Mouse (Mus musculus) MEL (cell line): ENCODE results near the gene Nrp1. TPM values are rescaled to one million over a fixed set of nuclear protein-coding genes. Genes with fewer than 3 reads are reported as not detected.

Source experiments
- DNase-seq: peaks from one replicate; pipeline ENCODE4 v3.0.0; 2011; ENCODE audit warnings: low read depth, low spot score
- H3K27ac ChIP-seq: 2 replicates; pipeline ENCODE4 v1.5.1; 2012; ENCODE audit warnings: low read depth, mild to moderate bottlenecking, control low read depth, low read length, moderate library complexity; ENCODE audit not compliant: control insufficient read depth
- H3K27me3 ChIP-seq, 2 experiments: fragments of 150-350 bp in 1 of 2; sonication (generic) in 1 of 2; 2 replicates each; pipeline ENCODE4 v1.6.1; 2012; ENCODE audit warnings: low read length in 2 of 2, mild to moderate bottlenecking in 2 of 2, improper control_type of control experiment in 1 of 2, moderate library complexity in 1 of 2; ENCODE audit not compliant: insufficient read depth in 2 of 2, control insufficient read depth in 1 of 2
- H3K36me3 ChIP-seq, 2 experiments: 2 replicates each; pipeline ENCODE4 v1.6.1; 2012 to 2014; ENCODE audit warnings: low read length in 2 of 2, improper control_type of control experiment in 1 of 2, inconsistent platforms in 1 of 2, mild to moderate bottlenecking in 1 of 2; ENCODE audit not compliant: insufficient read depth in 2 of 2, control insufficient read depth in 1 of 2
- H3K4me1 ChIP-seq, 2 experiments: fragments of 150-350 bp in 1 of 2; sonication (generic) in 1 of 2; 2 replicates each; pipeline ENCODE4 v1.6.1; 2012; ENCODE audit warnings: low read length in 2 of 2, improper control_type of control experiment in 1 of 2, mild to moderate bottlenecking in 1 of 2; ENCODE audit not compliant: insufficient read depth in 2 of 2, control insufficient read depth in 1 of 2
- H3K4me3 ChIP-seq, 2 experiments: fragments of 150-350 bp in 1 of 2; sonication (generic) in 1 of 2; 2 replicates each; pipeline ENCODE4 v1.5.1; 2012; ENCODE audit warnings: low read depth in 2 of 2, low read length in 2 of 2, mild to moderate bottlenecking in 2 of 2, moderate library complexity in 2 of 2, control low read depth in 1 of 2, improper control_type of control experiment in 1 of 2; ENCODE audit not compliant: control insufficient read depth in 1 of 2, insufficient read depth in 1 of 2
- H3K79me2 ChIP-seq: 2 replicates; pipeline ENCODE4 v1.6.1; 2012; ENCODE audit warnings: mild to moderate bottlenecking, low read length, moderate library complexity; ENCODE audit not compliant: control insufficient read depth, poor library complexity, insufficient read depth
- H3K9ac ChIP-seq: 2 replicates; pipeline ENCODE4 v1.6.1; 2012; ENCODE audit warnings: low read depth, mild to moderate bottlenecking, control low read depth, low read length, moderate library complexity; ENCODE audit not compliant: control insufficient read depth, poor library complexity, severe bottlenecking
- H3K9me3 ChIP-seq: fragments of 150-350 bp; sonication (generic); replicated peaks from 2 replicates; pipeline ENCODE4 v1.6.1; 2012; ENCODE audit warnings: mild to moderate bottlenecking, low read length, improper control_type of control experiment, moderate library complexity; ENCODE audit not compliant: insufficient read depth
- CHD1 ChIP-seq: IDR thresholded peaks from 2 replicates; pipeline ENCODE4 v1.6.1; 2012; ENCODE audit warnings: low read depth, mild to moderate bottlenecking, inconsistent platforms, low read length, improper control_type of control experiment
- CTCF ChIP-seq, 3 experiments: IDR thresholded peaks in 2 of 3; conservative IDR thresholded peaks in 1 of 3; 2 replicates each; pipeline ENCODE4 v1.5.1; 2011 to 2012; ENCODE audit warnings: low read length in 3 of 3, low read depth in 2 of 3, mild to moderate bottlenecking in 2 of 3, improper control_type of control experiment in 1 of 3, inconsistent platforms in 1 of 3, mixed read lengths in 1 of 3, moderate library complexity in 1 of 3; ENCODE audit not compliant: control insufficient read depth in 1 of 3, insufficient read depth in 1 of 3, poor library complexity in 1 of 3, severe bottlenecking in 1 of 3
- E2F4 ChIP-seq: IDR thresholded peaks from 2 replicates; pipeline ENCODE4 v1.6.1; 2011; ENCODE audit warnings: low read depth, low read length, improper control_type of control experiment, borderline replicate concordance
- ELF1 ChIP-seq: IDR thresholded peaks from 2 replicates; pipeline ENCODE4 v1.6.1; 2014; ENCODE audit warnings: low read depth, mild to moderate bottlenecking, inconsistent platforms, low read length, improper control_type of control experiment, moderate library complexity
- EP300 ChIP-seq, 2 experiments: IDR thresholded peaks; 2 replicates each; pipeline ENCODE4 v1.6.1; 2011; ENCODE audit warnings: improper control_type of control experiment in 2 of 2, low read length in 2 of 2, low read depth in 1 of 2, mild to moderate bottlenecking in 1 of 2
- ETS1 ChIP-seq: IDR thresholded peaks from 2 replicates; pipeline ENCODE4 v1.6.1; 2012; ENCODE audit warnings: low read depth, mild to moderate bottlenecking, inconsistent platforms, low read length, improper control_type of control experiment, moderate library complexity
- GABPA ChIP-seq: IDR thresholded peaks from 2 replicates; pipeline ENCODE4 v1.6.1; 2012; ENCODE audit warnings: low read depth, mild to moderate bottlenecking, inconsistent platforms, low read length, improper control_type of control experiment, moderate library complexity
- HCFC1 ChIP-seq: IDR thresholded peaks from 2 replicates; pipeline ENCODE4 v1.6.1; 2012; ENCODE audit warnings: low read depth, mild to moderate bottlenecking, inconsistent platforms, low read length, improper control_type of control experiment, moderate library complexity
- JUND ChIP-seq: IDR thresholded peaks from 2 replicates; pipeline ENCODE4 v1.6.1; 2011; ENCODE audit warnings: low read depth, mild to moderate bottlenecking, improper control_type of control experiment, low read length
- MAX ChIP-seq: IDR thresholded peaks from 2 replicates; pipeline ENCODE4 v1.6.1; 2011; ENCODE audit warnings: low read length, improper control_type of control experiment
- MAZ ChIP-seq: IDR thresholded peaks from 2 replicates; pipeline ENCODE4 v1.6.1; 2012; ENCODE audit warnings: low read depth, mild to moderate bottlenecking, inconsistent platforms, low read length, improper control_type of control experiment
- MEF2A ChIP-seq: IDR thresholded peaks from 2 replicates; pipeline ENCODE4 v1.6.1; 2014; ENCODE audit warnings: low read depth, mild to moderate bottlenecking, inconsistent platforms, low read length, improper control_type of control experiment; ENCODE audit not compliant: poor library complexity, insufficient replicate concordance, severe bottlenecking; ENCODE audit errors: extremely low read depth
- MXI1 ChIP-seq: IDR thresholded peaks from 2 replicates; pipeline ENCODE4 v1.6.1; 2011; ENCODE audit warnings: mild to moderate bottlenecking, low read depth, low read length, improper control_type of control experiment
- MYB ChIP-seq: IDR thresholded peaks from 2 replicates; pipeline ENCODE4 v1.6.1; 2011; ENCODE audit warnings: mild to moderate bottlenecking, low read depth, low read length, improper control_type of control experiment
- NELFE ChIP-seq: IDR thresholded peaks from 2 replicates; pipeline ENCODE4 v1.6.1; 2011; ENCODE audit warnings: low read depth, low read length, improper control_type of control experiment
- POLR2A ChIP-seq, 2 experiments: IDR thresholded peaks; 2 replicates each; pipeline ENCODE4 v1.6.1; 2011 to 2012; ENCODE audit warnings: low read length in 2 of 2, mild to moderate bottlenecking in 2 of 2, control low read depth in 1 of 2, improper control_type of control experiment in 1 of 2, low read depth in 1 of 2, moderate library complexity in 1 of 2; ENCODE audit not compliant: control insufficient read depth in 1 of 2, insufficient read depth in 1 of 2, poor library complexity in 1 of 2
- RCOR1 ChIP-seq: IDR thresholded peaks from 2 replicates; pipeline ENCODE4 v1.6.1; 2012; ENCODE audit warnings: low read depth, mild to moderate bottlenecking, inconsistent platforms, low read length, improper control_type of control experiment
- TAL1 ChIP-seq: IDR thresholded peaks from 2 replicates; pipeline ENCODE4 v1.6.1; 2012; ENCODE audit warnings: mild to moderate bottlenecking, inconsistent platforms, low read length, moderate library complexity, mixed read lengths
- TBP ChIP-seq: IDR thresholded peaks from 2 replicates; pipeline ENCODE4 v1.8.0; 2011; ENCODE audit warnings: low read depth, low read length, improper control_type of control experiment
- TCF12 ChIP-seq: IDR thresholded peaks from 2 replicates; pipeline ENCODE4 v1.6.1; 2014; ENCODE audit warnings: low read depth, mild to moderate bottlenecking, inconsistent platforms, low read length, improper control_type of control experiment, moderate library complexity
- UBTF ChIP-seq: IDR thresholded peaks from 2 replicates; pipeline ENCODE4 v1.6.1; 2012; ENCODE audit warnings: low read depth, mild to moderate bottlenecking, inconsistent platforms, low read length, improper control_type of control experiment, moderate library complexity, borderline replicate concordance; ENCODE audit not compliant: insufficient read depth
- USF2 ChIP-seq, 2 experiments: IDR thresholded peaks; 2 replicates each; pipeline ENCODE4 v1.6.1; 2011 to 2012; ENCODE audit warnings: improper control_type of control experiment in 2 of 2, low read length in 2 of 2, borderline replicate concordance in 1 of 2, inconsistent platforms in 1 of 2, low read depth in 1 of 2, mild to moderate bottlenecking in 1 of 2; ENCODE audit not compliant: insufficient read depth in 1 of 2
- ZKSCAN1 ChIP-seq: IDR thresholded peaks from 2 replicates; pipeline ENCODE4 v1.6.1; 2012; ENCODE audit warnings: low read depth, mild to moderate bottlenecking, inconsistent platforms, low read length, improper control_type of control experiment, moderate library complexity
- ZNF384 ChIP-seq: IDR thresholded peaks from 2 replicates; pipeline ENCODE4 v1.6.1; 2012; ENCODE audit warnings: low read depth, mild to moderate bottlenecking, inconsistent platforms, low read length, improper control_type of control experiment
- polyA plus RNA-seq, 2 experiments: library from polyadenylated mRNA; stranded (reverse) in 1 of 2; unstranded in 1 of 2; fragments of >175 nt in 1 of 2; fragments of >200 nt in 1 of 2; gene quantifications; 2 replicates each; pipeline versions ENCODE4 v1.2.1 to v1.2.4; 2012; ENCODE audit warnings: low replicate concordance in 2 of 2, low read depth in 1 of 2; ENCODE audit not compliant: insufficient read length in 2 of 2, insufficient read depth in 1 of 2, missing spikeins in 1 of 2
- total RNA-seq: library from RNA; depleted of rRNA; stranded (reverse); fragments of 300-350 nt; gene quantifications from 2 replicates; pipeline ENCODE4 v1.2.3, GENCODE M21; 2012

The Nrp1 gene
- total and polyA plus RNA-seq, 3 experiments = not detected

DNA sequence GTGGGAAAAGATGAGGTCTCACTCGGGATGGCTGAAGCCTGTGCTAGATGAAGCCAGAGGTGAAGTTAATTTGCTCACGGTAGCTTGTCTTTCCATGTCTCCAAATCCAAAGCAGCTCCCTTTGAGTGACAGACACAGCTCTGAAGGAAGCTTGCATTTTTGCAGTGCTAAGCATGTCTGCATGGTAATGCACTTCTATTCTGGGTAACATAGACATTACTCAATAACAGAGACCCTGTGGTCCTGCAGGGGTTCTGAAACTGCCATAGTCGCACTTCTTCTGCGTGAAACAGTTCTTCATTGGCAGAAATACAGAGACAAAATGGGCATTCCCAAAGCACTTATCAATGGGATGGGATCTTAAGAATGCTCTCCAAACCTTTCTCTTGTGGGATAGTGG lies 77.3 kb downstream of the Nrp1 start:
- no peak for DNase-seq

GRCm38 (mm10) chr8:128437156-128437825 lies 78.9 kb downstream of the Nrp1 start:
- Histone ChIP-seq H3K27ac (no peak overlapping the region), H3K27me3 (no peaks in the 10 kb centered on the region), H3K9ac (no peak overlapping the region), H3K36me3 (no peaks in the 10 kb centered on the region), H3K79me2 (no peaks in the 10 kb centered on the region), H3K4me1 (no peaks in the 10 kb centered on the region), H3K4me3 (no peak overlapping the region), H3K9me3 (no peaks in the 10 kb centered on the region)
- TF ChIP-seq ETS1 = no peak
- TF ChIP-seq JUND = no peak
- no peak for TF ChIP-seq TAL1
- no peak for TF ChIP-seq GABPA
- no peak for TF ChIP-seq TBP
- TF ChIP-seq USF2 (IDR thresholded peaks at IDR 0.05; ENCODE audit: borderline replicate concordance in 1 of 2, insufficient read depth in 1 of 2, low read depth in 1 of 2, low read length in 2 of 2) = no peak
- no peak for TF ChIP-seq ZKSCAN1
- TF ChIP-seq NELFE = no peak
- no peak for TF ChIP-seq MXI1
- TF ChIP-seq POLR2A (IDR thresholded peaks at IDR 0.05; ENCODE audit: control insufficient read depth in 1 of 2, insufficient read depth in 1 of 2, low read depth in 1 of 2, low read length in 2 of 2, poor library complexity in 1 of 2) = no peak
- TF ChIP-seq CHD1 = no peak
- TF ChIP-seq MEF2A = no peak
- no peak for TF ChIP-seq CTCF (IDR thresholded peaks at IDR 0.05 in 2 of 3, conservative IDR thresholded peaks at IDR 0.05 in 1 of 3; ENCODE audit: control insufficient read depth in 1 of 3, insufficient read depth in 1 of 3, low read depth in 2 of 3, low read length in 3 of 3, poor library complexity in 1 of 3, severe bottlenecking in 1 of 3)
- no peak for TF ChIP-seq UBTF
- TF ChIP-seq EP300 (IDR thresholded peaks at IDR 0.05; ENCODE audit: low read depth in 1 of 2, low read length in 2 of 2) = no peak
- no peak for TF ChIP-seq TCF12
- TF ChIP-seq HCFC1 = no peak
- no peak for TF ChIP-seq E2F4
- DNase-seq = no peak

More for the DNA sequence above, 77.3 kb downstream of the Nrp1 start:
- no peaks in the 10 kb centered on the region for H3K9me3 ChIP-seq
- no peak overlapping the region for H3K9ac ChIP-seq
- TF ChIP-seq ELF1 = no peak
- no peak for TF ChIP-seq ZNF384
- no peak for TF ChIP-seq RCOR1
- no peak for TF ChIP-seq E2F4
- TF ChIP-seq MAX = no peak
- no peak for TF ChIP-seq MAZ
- TF ChIP-seq MXI1 = no peak
- no peak for TF ChIP-seq MYB
- no peaks in the 10 kb centered on the region for H3K27me3 ChIP-seq
- H3K79me2 ChIP-seq = no peaks in the 10 kb centered on the region
- no peak overlapping the region for H3K4me3 ChIP-seq
- no peaks in the 10 kb centered on the region for H3K36me3 ChIP-seq
- H3K4me1 ChIP-seq = no peaks in the 10 kb centered on the region
- H3K27ac ChIP-seq = no peak overlapping the region
